Mouse (Mus musculus): ENCODE data around the gene Nop2. TPM values are rescaled to one million over a fixed set of nuclear protein-coding genes. Genes with fewer than 3 reads are reported as not detected.

Nop2 gene
- 10 to 100 TPM; 28.8 to 32.3 TPM for total RNA-seq (2021)
- long read RNA-seq, experiment 1, transcript Nop2-201 (16 exons, 2,597 nt), result major isoform, 37 of 43 reads
- long read RNA-seq, experiment 1, partial matches to known transcripts, result 2 of 43 reads
- long read RNA-seq, experiment 1, other reads (novel, unspliced or antisense), result 4 of 43 reads
- long read RNA-seq, experiment 2, transcript Nop2-201 (16 exons, 2,597 nt), result major isoform, 28 of 30 reads
- long read RNA-seq, experiment 2, partial matches to known transcripts, result 1 of 30 reads
- long read RNA-seq, experiment 2, other reads (novel, unspliced or antisense), result 1 of 30 reads

- intact Hi-C loops (cut with DNase I), result no loop called here
- DNase-seq (ENCODE audit: low spot score in 2 of 2), result peak; percentile 86
These were observed at the start of gene Nop2 for GRCm38 (mm10) chr6:125131302-125132156. Gene Nop2, plus strand, starts transcription at chr6:125131909.

GRCm38 (mm10) chr6:125082801-125083386 lies 48.8 kb upstream of the Nop2 start:
- intact Hi-C loops (cut with DNase I), result loop anchor here (1.0 kb wide), 1 partner anchor 37 kb away; no protein-coding TSS in a partner anchor
- DNase-seq (ENCODE audit: low spot score in 2 of 2), result no peak

GRCm38 (mm10) chr6:125084424-125084823 lies 47.3 kb upstream of the Nop2 start:
- peak; percentile 76 to 81 for DNase-seq (ENCODE audit: low spot score in 2 of 2)
- intact Hi-C loops (cut with DNase I), result no loop called here

GRCm38 (mm10) chr6:125087937-125088336 lies 43.8 kb upstream of the Nop2 start:
- no peak for DNase-seq (ENCODE audit: low spot score in 2 of 2)
- intact Hi-C loops (cut with DNase I), result no loop called here

GRCm38 (mm10) chr6:125088561-125089321 lies 43.0 kb upstream of the Nop2 start:
- intact Hi-C loops (cut with DNase I), result no loop called here
- DNase-seq (ENCODE audit: low spot score in 2 of 2), result peak; percentile 69 to 85

- intact Hi-C loops (cut with DNase I), result no loop called here
These were observed 42.0 kb upstream of the Nop2 start for GRCm38 (mm10) chr6:125089521-125090321.

GRCm38 (mm10) chr6:125090341-125091085 lies 41.2 kb upstream of the Nop2 start:
- intact Hi-C loops (cut with DNase I), result no loop called here
- DNase-seq (ENCODE audit: low spot score in 2 of 2), result no peak

More at GRCm38 (mm10) chr6:125089521-125090321, 42.0 kb upstream of the Nop2 start:
- peak; percentile 87 to 95 for DNase-seq (ENCODE audit: low spot score in 2 of 2)

GRCm38 (mm10) chr6:125092372-125092771 lies 39.3 kb upstream of the Nop2 start:
- intact Hi-C loops (cut with DNase I), result no loop called here
- no peak for DNase-seq (ENCODE audit: low spot score in 2 of 2)

GRCm38 (mm10) chr6:125094843-125095242 lies 36.9 kb upstream of the Nop2 start:
- intact Hi-C loops (cut with DNase I), result no loop called here

GRCm38 (mm10) chr6:125095391-125096278 lies 36.1 kb upstream of the Nop2 start, which contains the start of gene Chd4:
Gene Chd4, plus strand, starts transcription at chr6:125095981.
- DNase-seq (ENCODE audit: low spot score in 2 of 2), result peak; percentile 98 to 99
- intact Hi-C loops (cut with DNase I), result no loop called here

More at GRCm38 (mm10) chr6:125094843-125095242, 36.9 kb upstream of the Nop2 start:
- DNase-seq (ENCODE audit: low spot score in 2 of 2), result no peak

- intact Hi-C loops (cut with DNase I), result no loop called here
- DNase-seq (ENCODE audit: low spot score in 2 of 2), result no peak
These were observed 35.5 kb upstream of the Nop2 start for GRCm38 (mm10) chr6:125096279-125096596.

- intact Hi-C loops (cut with DNase I), result no loop called here
- peak; percentile 35 to 52 for DNase-seq (ENCODE audit: low spot score in 2 of 2)
These were observed 34.9 kb upstream of the Nop2 start for GRCm38 (mm10) chr6:125096597-125097345.

- peak in 1 of 2 experiments; percentile 45 for DNase-seq (ENCODE audit: low spot score in 2 of 2)
These were observed 34.4 kb upstream of the Nop2 start for GRCm38 (mm10) chr6:125097346-125097689.

GRCm38 (mm10) chr6:125097951-125098350 lies 33.8 kb upstream of the Nop2 start:
- no peak for DNase-seq (ENCODE audit: low spot score in 2 of 2)
- intact Hi-C loops (cut with DNase I), result no loop called here

More at GRCm38 (mm10) chr6:125097346-125097689, 34.4 kb upstream of the Nop2 start:
- intact Hi-C loops (cut with DNase I), result no loop called here

- intact Hi-C loops (cut with DNase I), result no loop called here
- DNase-seq (ENCODE audit: low spot score in 2 of 2), result no peak
These were observed 33.2 kb upstream of the Nop2 start for GRCm38 (mm10) chr6:125098513-125098912.

GRCm38 (mm10) chr6:125099421-125099971 lies 32.2 kb upstream of the Nop2 start:
- DNase-seq (ENCODE audit: low spot score in 2 of 2), result no peak

More at GRCm38 (mm10) chr6:125099421-125099971, 32.2 kb upstream of the Nop2 start:
- intact Hi-C loops (cut with DNase I), result no loop called here
